Mouse (Mus musculus) lung, embryonic 16.5 days (tissue): ENCODE results near the gene Lypd6b. TPM values are rescaled to one million over a fixed set of nuclear protein-coding genes. Genes with fewer than 3 reads are reported as not detected.

ENCODE experiments used
- ATAC-seq: fragments of 200-750 bp; cut with Nextera tagmentation; 2 replicates; pipeline ENCODE4 v1.8.0; 2017; ENCODE audit warnings: low read depth, mild to moderate bottlenecking, moderate library complexity
- H3K27ac ChIP-seq: fragments of 300-500 bp; sonication (generic); 2 replicates; pipeline ENCODE4 v1.5.1; 2014; ENCODE audit warnings: mild to moderate bottlenecking, control low read depth, low read length
- H3K27me3 ChIP-seq: fragments of 300-500 bp; sonication (generic); 2 replicates; pipeline ENCODE4 v1.6.1; 2014; ENCODE audit warnings: low read depth, low read length, mixed read lengths; ENCODE audit not compliant: control insufficient read depth, insufficient read depth
- H3K36me3 ChIP-seq: fragments of 300-500 bp; sonication (generic); 2 replicates; pipeline ENCODE4 v1.6.1; 2014; ENCODE audit warnings: low read length; ENCODE audit not compliant: control insufficient read depth, insufficient read depth
- H3K4me1 ChIP-seq: fragments of 300-500 bp; sonication (generic); replicated peaks from 2 replicates; pipeline ENCODE4 v1.6.1; 2014; ENCODE audit warnings: low read length, mixed read lengths; ENCODE audit not compliant: control insufficient read depth, insufficient read depth
- H3K4me2 ChIP-seq: fragments of 300-500 bp; sonication (generic); 2 replicates; pipeline ENCODE4 v1.6.1; 2014; ENCODE audit warnings: low read depth, low read length, control low read depth
- H3K4me3 ChIP-seq: fragments of 300-500 bp; sonication (generic); 2 replicates; pipeline ENCODE4 v1.5.1; 2014; ENCODE audit warnings: mild to moderate bottlenecking, low read length, control low read depth
- H3K9ac ChIP-seq: fragments of 300-500 bp; sonication (generic); 2 replicates; pipeline ENCODE4 v1.6.1; 2014; ENCODE audit warnings: low read length, control low read depth
- H3K9me3 ChIP-seq: fragments of 300-500 bp; sonication (generic); 2 replicates; pipeline ENCODE4 v1.6.1; 2016; ENCODE audit warnings: low read length; ENCODE audit not compliant: control insufficient read depth
- WGBS: fragments of 180-500 bp; shearing (Covaris S2); extraction: QIAGEN DNeasy Blood & Tissue Kit; methylation state at CpG from one replicate; pipeline ENCODE4 v1.1.7; 2014; 5-methylcytosine and 5-hydroxymethylcytosine counted together
- polyA plus RNA-seq: library from polyadenylated mRNA; unstranded; fragments of >200 nt; fragmentation: Nextera tagmentation; extraction: Ambion mirVana; gene quantifications from 2 replicates; pipeline ENCODE4 v1.2.1, GENCODE M21; 2015

Lypd6b gene
- polyA plus RNA-seq, 1 experiment from 2014 or later: 2.2 TPM

DNA sequence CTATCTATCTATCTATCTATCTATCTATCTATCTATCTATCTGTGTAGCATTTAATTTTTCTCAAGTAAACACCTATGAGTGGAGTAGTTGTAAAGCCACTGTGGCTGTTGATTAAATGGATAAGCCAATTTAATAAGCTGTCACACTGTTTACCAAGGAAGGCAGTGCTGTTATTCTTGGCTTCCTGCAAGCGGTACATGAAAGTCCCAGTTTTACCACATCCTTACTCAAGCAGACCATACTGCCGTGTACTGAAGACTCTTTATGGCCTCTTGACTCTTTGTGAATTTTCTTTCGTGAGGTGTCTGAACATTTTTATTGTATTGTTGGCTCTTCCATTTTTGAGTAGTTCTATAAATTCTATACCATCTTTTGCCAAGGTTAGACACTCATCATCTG is 58.6 kb downstream of the Lypd6b start:
- no peak overlapping the region for H3K9ac ChIP-seq
- 53% methylated on average over 3 of the region's 3 CpGs for WGBS
- no peaks in the 10 kb centered on the region for H3K27me3 ChIP-seq
- no peak overlapping the region for H3K4me3 ChIP-seq
- no peak overlapping the region for H3K27ac ChIP-seq
- H3K9me3 ChIP-seq: no peaks in the 10 kb centered on the region
- H3K4me2 ChIP-seq: no peak overlapping the region
- H3K36me3 ChIP-seq: no peaks in the 10 kb centered on the region
- no peaks in the 10 kb centered on the region; the same call in 1 of the 2 replicates for H3K4me1 ChIP-seq
- ATAC-seq: no peak

DNA sequence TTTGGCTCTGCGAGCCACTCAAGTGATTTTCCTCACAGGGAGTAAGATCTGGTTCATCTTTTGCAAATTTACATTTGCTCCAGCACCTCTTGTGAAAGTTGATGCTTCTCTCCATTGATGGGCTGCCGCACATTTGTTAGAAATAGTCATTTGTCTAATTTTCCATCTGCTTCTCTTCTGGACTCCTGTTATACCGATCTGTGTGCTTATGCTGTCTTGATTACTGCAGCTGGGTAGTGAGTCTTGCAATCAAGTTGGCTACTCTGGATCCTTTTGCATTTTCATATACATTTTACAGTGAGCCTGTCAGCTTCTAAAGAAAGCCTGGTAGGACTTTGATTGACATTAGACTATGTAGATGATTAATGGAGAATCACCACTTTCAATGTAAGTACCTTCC is 59.4 kb downstream of the Lypd6b start:
- no peaks in the 10 kb centered on the region for H3K9me3 ChIP-seq
- H3K4me1 ChIP-seq: no peaks in the 10 kb centered on the region
- 78% methylated on average over 3 of the region's 3 CpGs for WGBS
- H3K27ac ChIP-seq: no peak overlapping the region
- H3K9ac ChIP-seq: no peak overlapping the region
- no peaks in the 10 kb centered on the region for H3K36me3 ChIP-seq
- no peak overlapping the region for H3K4me3 ChIP-seq
- no peak for ATAC-seq
- no peaks in the 10 kb centered on the region for H3K27me3 ChIP-seq
- no peak overlapping the region for H3K4me2 ChIP-seq

DNA sequence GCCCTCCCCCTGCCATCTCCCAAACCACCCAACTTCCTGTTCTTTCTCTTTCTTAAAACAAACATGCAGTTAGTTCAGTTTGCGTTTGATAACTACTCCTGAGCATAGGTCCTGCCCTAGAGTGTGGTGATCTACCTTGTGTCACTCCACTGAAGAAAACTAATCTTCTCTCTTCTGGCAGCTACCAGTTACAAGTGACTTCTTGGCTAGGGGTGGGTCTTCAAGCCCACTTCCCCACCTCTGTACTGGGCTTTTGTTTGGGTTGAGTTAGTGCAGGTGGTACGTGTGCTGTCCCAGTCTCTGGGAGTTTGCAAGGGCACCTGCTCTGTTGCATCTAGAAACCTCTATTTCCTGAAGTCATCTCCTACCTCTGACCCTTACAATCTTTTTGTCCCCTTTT is 60.3 kb downstream of the Lypd6b start:
- ATAC-seq: no peak
- Histone ChIP-seq H3K4me1 (no peaks in the 10 kb centered on the region), H3K9ac (no peak overlapping the region), H3K27ac (no peak overlapping the region), H3K4me3 (no peak overlapping the region), H3K36me3 (no peaks in the 10 kb centered on the region), H3K9me3 (no peaks in the 10 kb centered on the region), H3K4me2 (no peak overlapping the region), H3K27me3 (no peaks in the 10 kb centered on the region)
- WGBS: 35% methylated on average over 2 of the region's 2 CpGs

DNA sequence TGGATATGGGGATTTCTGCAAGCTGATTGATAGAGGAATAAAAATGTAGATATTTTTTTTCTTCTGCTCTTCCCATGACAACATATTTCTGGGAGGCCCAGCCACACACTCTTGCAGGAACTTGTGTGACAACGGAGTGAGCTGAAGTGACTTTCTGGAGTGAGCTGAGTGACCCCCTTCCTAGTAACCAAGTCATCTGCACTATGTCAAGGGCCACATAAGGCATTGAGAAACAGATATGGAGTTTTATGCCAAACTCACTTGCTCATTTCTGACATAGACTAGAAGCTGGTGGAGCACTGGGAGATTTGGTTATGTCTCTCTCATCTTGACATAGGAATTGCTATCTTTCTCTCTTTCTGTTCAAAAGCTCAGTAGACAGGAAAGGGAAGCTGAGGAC is 62.3 kb downstream of the Lypd6b start:
- no peak overlapping the region for H3K9ac ChIP-seq
- no peak overlapping the region for H3K4me3 ChIP-seq
- H3K4me1 ChIP-seq: no peaks in the 10 kb centered on the region
- H3K4me2 ChIP-seq: no peak overlapping the region
- H3K36me3 ChIP-seq: no peaks in the 10 kb centered on the region
- ATAC-seq: no peak
- WGBS: 52% methylated on average over 1 of the region's 1 CpGs
- no peaks in the 10 kb centered on the region for H3K27me3 ChIP-seq
- no peak overlapping the region for H3K27ac ChIP-seq
- no peaks in the 10 kb centered on the region for H3K9me3 ChIP-seq

DNA sequence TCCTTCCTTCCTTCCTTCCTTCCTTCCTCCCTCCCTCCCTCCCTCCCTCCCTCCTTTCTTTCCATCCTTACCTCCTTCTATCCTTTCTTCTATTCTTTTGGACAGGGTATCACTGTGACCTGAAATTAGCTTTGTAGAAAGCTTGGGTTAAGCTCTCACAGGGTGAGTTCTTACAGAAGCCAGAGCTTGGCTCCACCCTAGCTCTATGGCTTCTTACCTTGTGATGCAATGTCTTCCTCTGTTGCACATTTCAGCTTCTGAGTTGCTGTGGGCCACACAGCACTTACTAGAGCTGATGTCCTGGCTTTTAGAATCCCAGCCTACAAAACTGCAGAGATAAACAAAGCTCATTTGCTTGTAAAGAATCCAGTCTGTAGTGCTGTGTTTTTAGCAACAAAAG is 64.5 kb downstream of the Lypd6b start:
- Histone ChIP-seq H3K9me3 (no peaks in the 10 kb centered on the region), H3K4me2 (no peak overlapping the region), H3K4me1 (no peaks in the 10 kb centered on the region), H3K4me3 (no peak overlapping the region), H3K27ac (no peak overlapping the region), H3K9ac (no peak overlapping the region), H3K27me3 (no peaks in the 10 kb centered on the region), H3K36me3 (no peaks in the 10 kb centered on the region)
- ATAC-seq: no peak

DNA sequence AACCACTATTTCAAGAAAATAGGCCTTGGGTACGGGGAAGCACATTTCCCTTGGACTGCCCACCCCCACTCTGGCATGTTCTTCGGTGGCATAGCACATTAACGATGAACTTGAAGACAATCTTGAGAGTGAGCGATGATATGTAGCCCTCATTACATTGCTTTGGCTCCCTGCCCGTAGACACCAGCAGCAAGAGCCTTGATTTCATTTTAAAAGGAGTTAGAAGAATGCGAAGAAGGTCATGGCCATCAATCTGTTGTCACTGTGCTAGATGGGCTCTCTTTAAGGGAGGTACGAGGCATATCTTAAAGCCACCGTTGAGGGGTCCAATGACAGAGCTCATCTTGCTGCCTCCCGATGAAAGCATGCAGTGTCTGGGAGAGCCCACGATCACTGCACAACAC is 68.7 kb downstream of the Lypd6b start:
- H3K27ac ChIP-seq: no peak overlapping the region
- no peak for ATAC-seq
- no peaks in the 10 kb centered on the region for H3K27me3 ChIP-seq
- H3K4me2 ChIP-seq: peak overlapping the region; percentile 48
- no peaks in the 10 kb centered on the region for H3K9me3 ChIP-seq
- peak overlapping the region; percentile 35 for H3K9ac ChIP-seq
- H3K36me3 ChIP-seq: no peaks in the 10 kb centered on the region
- H3K4me3 ChIP-seq: peak overlapping the region; percentile 16
- 0 out of 2 replicates have a peak, but pooled peaks cover 2% of the 10 kb centered on the region for H3K4me1 ChIP-seq
- 39% methylated on average over 10 of the region's 10 CpGs for WGBS

DNA sequence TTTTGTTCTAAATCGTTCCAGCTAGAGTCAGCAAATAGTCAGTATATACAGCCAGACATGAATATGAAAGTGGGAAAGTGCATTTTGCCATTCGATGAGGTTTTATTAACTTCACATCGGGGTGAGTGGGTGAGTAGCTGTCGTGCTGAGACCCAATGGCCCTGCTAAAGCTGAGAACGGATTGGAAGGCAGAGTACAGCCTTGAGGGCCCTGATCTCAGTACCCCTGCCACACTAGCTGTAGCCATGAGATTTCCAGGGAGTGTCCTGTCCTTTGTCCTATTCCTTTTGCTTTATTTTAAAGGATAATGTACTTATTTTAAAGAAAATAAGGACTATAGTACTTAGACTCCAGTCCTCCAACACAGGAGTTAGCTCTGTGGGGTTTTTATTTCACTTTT is 69.1 kb downstream of the Lypd6b start:
- peak overlapping the region; percentile 48 for H3K4me2 ChIP-seq
- peak overlapping the region; percentile 35 for H3K9ac ChIP-seq
- H3K27ac ChIP-seq: no peak overlapping the region
- H3K9me3 ChIP-seq: no peaks in the 10 kb centered on the region
- H3K27me3 ChIP-seq: no peaks in the 10 kb centered on the region
- no peaks in the 10 kb centered on the region for H3K36me3 ChIP-seq
- H3K4me3 ChIP-seq: peak overlapping the region; percentile 16
- ATAC-seq: no peak
- 46% methylated on average over 5 of the region's 5 CpGs for WGBS
- 0 out of 2 replicates have a peak, but pooled peaks cover 2% of the 10 kb centered on the region for H3K4me1 ChIP-seq

DNA sequence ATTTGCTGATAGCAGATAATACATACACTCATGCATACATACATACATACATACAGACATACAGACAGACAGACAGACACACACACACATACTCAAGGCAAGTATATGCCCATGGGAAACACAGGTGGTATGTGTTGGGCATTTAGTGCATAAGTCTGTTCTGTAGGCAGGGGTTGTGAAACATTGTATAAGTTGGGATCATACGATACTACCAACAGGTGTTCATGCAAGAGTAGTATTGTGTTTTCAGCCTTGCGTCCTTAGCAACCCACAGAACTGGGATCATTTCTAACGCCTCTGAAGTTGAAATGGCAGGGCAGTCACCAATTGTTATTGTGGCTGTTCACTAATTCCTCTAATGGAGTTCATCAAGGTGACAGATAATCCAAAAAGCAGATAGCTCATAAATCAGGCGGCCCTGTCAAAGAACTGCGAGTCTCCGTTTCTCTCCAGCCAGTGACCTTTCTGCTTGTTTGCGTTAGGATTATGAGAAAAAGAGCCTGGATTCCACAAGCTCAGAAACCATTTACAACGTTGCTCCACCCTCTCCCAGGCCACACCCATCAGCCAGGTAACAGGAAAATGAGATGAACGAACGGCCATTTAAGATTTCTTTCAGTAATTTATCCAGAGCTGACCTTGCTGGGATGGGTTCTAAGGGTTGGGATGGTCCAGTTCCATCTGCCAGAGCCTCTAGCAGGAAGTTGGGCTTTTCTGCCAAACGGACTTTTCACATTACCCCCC is 72.9 kb downstream of the Lypd6b start:
- WGBS: 25% methylated on average over 11 of the region's 11 CpGs
- Histone ChIP-seq H3K27ac (peak overlapping the region; percentile 30; the same call in 1 of the 2 replicates), H3K4me2 (peak overlapping the region; percentile 35; the same call in 1 of the 2 replicates), H3K4me3 (no peak overlapping the region), H3K4me1 (0 out of 2 replicates have a peak, but pooled peaks cover 2% of the 10 kb centered on the region), H3K27me3 (no peaks in the 10 kb centered on the region), H3K36me3 (no peaks in the 10 kb centered on the region), H3K9ac (no peak overlapping the region), H3K9me3 (no peaks in the 10 kb centered on the region)
- peak; percentile 20; the same call in 1 of the 2 replicates for ATAC-seq

DNA sequence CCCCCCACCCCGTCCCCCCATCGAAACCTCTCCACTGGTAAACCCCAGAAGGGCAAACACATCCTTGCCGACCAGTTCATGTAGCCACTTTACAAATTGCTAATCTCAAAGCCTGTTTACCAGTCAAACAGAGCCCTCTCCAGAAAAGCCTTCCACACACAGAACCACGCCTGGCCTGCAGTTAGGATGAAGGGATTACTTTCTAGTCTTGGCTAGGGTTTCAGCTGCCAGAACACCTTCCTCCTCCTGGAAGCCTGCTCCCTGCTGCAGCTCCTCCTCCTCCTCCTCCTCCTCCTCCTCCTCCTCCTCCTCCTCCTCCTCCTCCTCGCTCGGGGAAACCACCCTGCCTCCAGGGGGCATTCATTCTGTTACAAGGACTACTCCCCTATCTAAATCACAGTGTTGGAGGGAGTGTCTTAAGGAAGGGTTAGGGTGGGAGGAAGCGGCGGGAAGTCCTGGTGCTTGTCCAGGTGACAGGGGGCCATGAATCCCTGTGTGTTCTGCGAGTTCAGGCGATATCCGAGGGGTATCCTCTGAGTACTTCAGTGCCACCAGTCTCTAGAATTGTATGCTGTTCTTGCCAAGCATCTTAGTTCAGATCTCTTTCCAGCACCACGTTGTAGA is 73.6 kb downstream of the Lypd6b start:
- Histone ChIP-seq H3K9me3 (no peaks in the 10 kb centered on the region), H3K4me1 (0 out of 2 replicates have a peak, but pooled peaks cover 2% of the 10 kb centered on the region), H3K36me3 (no peaks in the 10 kb centered on the region), H3K4me3 (no peak overlapping the region), H3K27ac (no peak overlapping the region), H3K9ac (no peak overlapping the region), H3K4me2 (peak overlapping the region; percentile 35; the same call in 1 of the 2 replicates), H3K27me3 (no peaks in the 10 kb centered on the region)
- WGBS: 13% methylated on average over 10 of the region's 12 CpGs
- ATAC-seq: peak; percentile 56
